Mouse (Mus musculus): ENCODE data around the gene Cul5.

- TF ChIP-seq CTCF (conservative IDR thresholded peaks at IDR 0.05; ENCODE audit: insufficient read depth, insufficient read length, low read depth, low read length) (no peak), POLR2A (IDR thresholded peaks at IDR 0.05; ENCODE audit: low read depth, low read length) (no peak)
Observed at GRCm38 (mm10) chr9:53680851-53681250, 11.0 kb upstream of the Cul5 start.

Measured in kidney, adult 2 months (tissue).